Mouse (Mus musculus): ENCODE results near the gene Fam172a.

- TF ChIP-seq CTCF (IDR thresholded peaks at IDR 0.05; ENCODE audit: extremely low read depth, insufficient read depth, low read length) (no peak), POLR2A (IDR thresholded peaks at IDR 0.05; ENCODE audit: extremely low read depth, insufficient read depth, low read length) (no peak)
These were observed 422.1 kb downstream of the Fam172a start for GRCm38 (mm10) chr13:78123911-78124426.

All from cortical plate, adult 2 months (tissue).